ENCODE assay signal across 8 mouse cellular contexts in the genomic region with DNA sequence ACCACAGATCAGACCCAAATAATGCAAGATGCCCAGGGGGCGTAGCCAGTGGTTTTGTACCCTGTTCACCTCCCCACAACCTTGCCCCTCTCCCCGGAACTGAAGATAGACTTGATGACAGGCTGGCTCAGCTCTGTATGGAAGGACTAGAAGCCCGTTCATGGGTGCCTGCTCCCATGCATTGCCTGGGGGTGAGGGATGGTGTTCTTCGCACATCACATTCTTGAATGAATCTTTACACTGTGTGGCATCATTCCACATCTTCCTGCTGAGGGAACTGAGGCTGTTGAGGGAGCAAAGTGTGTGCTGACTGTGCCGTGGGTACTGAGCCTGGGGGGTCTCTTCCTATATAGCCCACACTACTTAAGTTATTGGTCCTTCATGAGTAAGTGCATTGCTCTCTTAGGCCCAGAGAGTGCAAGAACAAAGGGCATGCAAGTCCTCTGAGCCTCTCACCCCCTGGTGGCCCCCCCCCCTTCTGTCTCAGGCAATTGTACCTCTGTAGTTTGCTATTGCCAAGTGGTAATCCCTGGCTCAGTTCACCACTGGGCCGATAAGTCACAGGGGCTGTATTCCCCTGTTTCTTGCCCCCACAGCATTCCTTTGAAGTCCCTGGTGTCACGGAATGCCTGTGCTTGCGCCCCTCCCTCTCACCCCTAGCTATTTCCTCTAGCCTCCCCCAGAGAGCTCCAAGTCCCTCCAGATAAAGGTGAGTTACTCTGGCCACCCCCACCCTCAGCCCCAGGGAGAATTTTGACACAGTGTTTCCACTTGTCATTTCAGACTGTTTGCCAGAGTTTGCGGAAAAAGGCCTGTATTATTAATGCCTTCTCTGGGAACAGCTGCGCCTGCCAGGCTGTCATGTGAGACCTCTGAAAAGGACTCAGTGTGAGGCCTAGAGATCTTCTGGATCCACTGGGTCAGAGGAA. TPM values are rescaled to one million over a fixed set of nuclear protein-coding genes. Genes with fewer than 3 reads are reported as not detected.
DNase-seq lines count a peak whose midpoint lies in the region; ATAC-seq lines count a peak whose summit lies in the region.

No protein-coding gene starts in this region.

- peak overlapping the region; percentile 57 for H3K27ac ChIP-seq in hindbrain, embryonic 14.5 days
- H3K27ac ChIP-seq in midbrain, embryonic 14.5 days (replicated peaks; ENCODE audit: low read depth, low read length): peak overlapping the region; percentile 58

- H3K9me3 ChIP-seq in hindbrain, embryonic 14.5 days (ENCODE audit: control insufficient read depth, low read length): no peaks in the 10 kb centered on the region
- H3K9me3 ChIP-seq in midbrain, embryonic 14.5 days (ENCODE audit: control insufficient read depth, low read length): no peaks in the 10 kb centered on the region

- ATAC-seq in hindbrain, embryonic 14.5 days (ENCODE audit: low FRiP score): peak; percentile 73
- ATAC-seq in midbrain, embryonic 14.5 days (ENCODE audit: low FRiP score, low TSS enrichment): peak; percentile 71

- H3K9ac ChIP-seq in hindbrain, embryonic 14.5 days: no peak overlapping the region
- H3K9ac ChIP-seq in midbrain, embryonic 14.5 days (replicated peaks; ENCODE audit: low read length): no peak overlapping the region

- H3K27me3 ChIP-seq in hindbrain, embryonic 14.5 days (ENCODE audit: control insufficient read depth, insufficient read depth, low read length): no peaks in the 10 kb centered on the region
- no peaks in the 10 kb centered on the region for H3K27me3 ChIP-seq in midbrain, embryonic 14.5 days (ENCODE audit: control insufficient read depth, insufficient read depth, low read length)

- no peaks in the 10 kb centered on the region; the same call in 1 of the 2 replicates for H3K36me3 ChIP-seq in hindbrain, embryonic 14.5 days (replicated peaks; ENCODE audit: control insufficient read depth, insufficient read depth)
- H3K36me3 ChIP-seq in midbrain, embryonic 14.5 days (ENCODE audit: control insufficient read depth, insufficient read depth, low read length): 0 out of 2 replicates have a peak, but pooled peaks cover 7% of the 10 kb centered on the region

- 29% methylated on average over 10 of the region's 10 CpGs for WGBS in hindbrain, embryonic 14.5 days
- WGBS in midbrain, embryonic 14.5 days: 16% methylated on average over 10 of the region's 10 CpGs

- H3K4me2 ChIP-seq in hindbrain, embryonic 14.5 days (replicated peaks): no peak overlapping the region
- H3K4me2 ChIP-seq in midbrain, embryonic 14.5 days (ENCODE audit: low read length): no peak overlapping the region

- DNase-seq in adrenal gland, postnatal 14 days: peak; percentile 53
- DNase-seq in adrenal gland, postnatal 25 days: no peak
- peak; percentile 42 for DNase-seq in thymus, postnatal 14 days
- no peak for DNase-seq in thymus, postnatal 25 days
- peak; percentile 51 for DNase-seq in hindbrain, embryonic 14.5 days (ENCODE audit: low spot score)
- peak; percentile 73 for DNase-seq in midbrain, embryonic 14.5 days
- DNase-seq in natural killer cell, adult 2 months (ENCODE audit: low spot score in 2 of 2): no peak
- DNase-seq in c-Kit-positive CD71-positive TER-119-positive erythroid progenitor cells, embryonic 14.5 days (ENCODE audit: low spot score): no peak

- H3K4me3 ChIP-seq in hindbrain, embryonic 14.5 days (replicated peaks; ENCODE audit: low read length): no peak overlapping the region
- H3K4me3 ChIP-seq in midbrain, embryonic 14.5 days (replicated peaks; ENCODE audit: low read depth, low read length): no peak overlapping the region

- H3K4me1 ChIP-seq in hindbrain, embryonic 14.5 days (replicated peaks; ENCODE audit: control insufficient read depth, insufficient read depth, low read length): peaks cover 32% of the 10 kb centered on the region
- peaks cover 20% of the 10 kb centered on the region for H3K4me1 ChIP-seq in midbrain, embryonic 14.5 days (ENCODE audit: control insufficient read depth, insufficient read depth, low read length)

RNA-seq across cellular contexts. Expression of a gene that starts 45.7 kb away (rescaled TPM):
- 42.8 and 43.6 TPM in 2 replicates for total RNA-seq in adrenal gland, postnatal 14 days (2021)
- 48.4 and 50.5 TPM in 2 replicates for total RNA-seq in adrenal gland, postnatal 25 days (2021)
- 29.6 and 30.6 TPM in 2 replicates for polyA plus RNA-seq in hindbrain, embryonic 14.5 days (2014; fragmentation: Nextera tagmentation; extraction: Ambion mirVana)
- 28.5 and 30.6 TPM in 2 replicates for polyA plus RNA-seq in midbrain, embryonic 14.5 days (2014; fragmentation: Nextera tagmentation; extraction: Ambion mirVana)

Comparison
In these comparisons a context has a peak if more than half of its experiments do, and no peak if none do; other contexts are left out.
1. DNase-seq: peak in adrenal gland, postnatal 14 days (single experiment), thymus, postnatal 14 days (single experiment), hindbrain, embryonic 14.5 days (single experiment) and midbrain, embryonic 14.5 days (single experiment); none in adrenal gland, postnatal 25 days (single experiment), thymus, postnatal 25 days (single experiment), natural killer cell, adult 2 months (0 of 2) and c-Kit-positive CD71-positive TER-119-positive erythroid progenitor cells, embryonic 14.5 days (single experiment).